Mouse (Mus musculus) spleen, adult 2 months (tissue): ENCODE data around the gene Zdhhc9.

ENCODE experiments used
- CTCF ChIP-seq: fragments of 200-500 bp; IDR thresholded peaks from 2 replicates; pipeline ENCODE4 v1.5.1; 2011; ENCODE audit warnings: mild to moderate bottlenecking, inconsistent platforms; ENCODE audit not compliant: insufficient read depth, insufficient read length, insufficient replicate concordance; ENCODE audit errors: extremely low read depth
- POLR2A ChIP-seq: fragments of 200-500 bp; IDR thresholded peaks from 2 replicates; pipeline ENCODE4 v1.6.1; 2011; ENCODE audit warnings: low read depth, low read length, inconsistent platforms

- TF ChIP-seq POLR2A (peak; percentile 17; the same call in 1 of the 2 replicates), CTCF (no peak)
Observed at GRCm38 (mm10) chrX:48208519-48209185, at the start of gene Zdhhc9.
